Mouse (Mus musculus) layer of hippocampus, adult 11-12 months (tissue): ENCODE data around the gene Fam227a.
"Not testable (repeated sequence)": the region's sequence is repeated elsewhere in the genome, so short reads cannot be mapped to it uniquely, and the experiment has no call there.

ENCODE experiments used
- DNase-seq: peaks from one replicate; pipeline ENCODE4 v3.0.0; 2022; ENCODE audit warnings: low spot score

The Fam227a gene

GRCm38 (mm10) chr15:79683707-79684465, 25.1 kb upstream of the Fam227a start:
- DNase-seq: no peak

- no peak for DNase-seq
Measured at GRCm38 (mm10) chr15:79683146-79683545, 24.4 kb upstream of the Fam227a start.

GRCm38 (mm10) chr15:79681973-79682372, 23.2 kb upstream of the Fam227a start:
- DNase-seq: no peak

GRCm38 (mm10) chr15:79677936-79678335, 19.2 kb upstream of the Fam227a start:
- DNase-seq: no peak

- not testable (repeated sequence) for DNase-seq
Measured at GRCm38 (mm10) chr15:79671828-79672348, 13.1 kb upstream of the Fam227a start.

- no peak for DNase-seq
Measured at GRCm38 (mm10) chr15:79670972-79671299, 12.2 kb upstream of the Fam227a start.

- DNase-seq: peak; percentile 91
Measured at GRCm38 (mm10) chr15:79670249-79670971, 11.7 kb upstream of the Fam227a start, which contains the start of gene Tomm22. Tomm22 (plus strand) TSS chr15:79670861.

GRCm38 (mm10) chr15:79669195-79669594, 10.4 kb upstream of the Fam227a start:
- no peak for DNase-seq

- peak; percentile 40 for DNase-seq
Measured at GRCm38 (mm10) chr15:79664666-79665065, 5.9 kb upstream of the Fam227a start.

GRCm38 (mm10) chr15:79661852-79662251, 3.1 kb upstream of the Fam227a start:
- DNase-seq: no peak

GRCm38 (mm10) chr15:79657837-79658530, 772 bp downstream of the Fam227a start:
- peak; percentile 92 for DNase-seq

- DNase-seq: peak; percentile 42
Measured at GRCm38 (mm10) chr15:79656451-79656850, 2.3 kb downstream of the Fam227a start.

GRCm38 (mm10) chr15:79651481-79651880, 7.3 kb downstream of the Fam227a start:
- no peak for DNase-seq

- DNase-seq: peak; percentile 46
Measured at GRCm38 (mm10) chr15:79650569-79650968, 8.2 kb downstream of the Fam227a start.

GRCm38 (mm10) chr15:79648130-79648529, 10.6 kb downstream of the Fam227a start:
- DNase-seq: no peak

GRCm38 (mm10) chr15:79645483-79645882, 13.3 kb downstream of the Fam227a start:
- DNase-seq: no peak

- no peak for DNase-seq
Measured at GRCm38 (mm10) chr15:79641135-79641817, 17.5 kb downstream of the Fam227a start.

GRCm38 (mm10) chr15:79630471-79630870, 28.3 kb downstream of the Fam227a start:
- DNase-seq: no peak

GRCm38 (mm10) chr15:79619770-79620414, 38.9 kb downstream of the Fam227a start:
- no peak for DNase-seq

GRCm38 (mm10) chr15:79618456-79618855, 40.3 kb downstream of the Fam227a start:
- DNase-seq: no peak

- DNase-seq: no peak
Measured at GRCm38 (mm10) chr15:79617135-79617534, 41.6 kb downstream of the Fam227a start.
